Mouse (Mus musculus) limb, embryonic 14.5 days (tissue): Measurements from ENCODE around the gene Klhl18. TPM values are rescaled to one million over a fixed set of nuclear protein-coding genes. Genes with fewer than 3 reads are reported as not detected.
"Not testable (repeated sequence)": the region's sequence is repeated elsewhere in the genome, so short reads cannot be mapped to it uniquely, and the experiment has no call there.

ENCODE experiments used
- ATAC-seq: fragments of 200-750 bp; cut with Nextera tagmentation; 2 replicates; pipeline ENCODE4 v1.8.0; 2017; ENCODE audit warnings: low read depth, moderate number of reproducible peaks, moderate TSS enrichment; ENCODE audit not compliant: low FRiP score
- DNase-seq: peaks from one replicate; pipeline ENCODE4 v3.0.0-alpha.2; 2015; ENCODE audit warnings: low spot score
- H3K27ac ChIP-seq: fragments of 300-500 bp; sonication (generic); replicated peaks from 2 replicates; pipeline ENCODE4 v1.5.1; 2014; ENCODE audit warnings: low read depth, mild to moderate bottlenecking, low read length, moderate library complexity, mixed read lengths
- H3K27me3 ChIP-seq: fragments of 300-500 bp; sonication (generic); 2 replicates; pipeline ENCODE4 v1.6.1; 2014; ENCODE audit warnings: low read length, mixed read lengths; ENCODE audit not compliant: control insufficient read depth, insufficient read depth
- H3K36me3 ChIP-seq: fragments of 300-500 bp; sonication (generic); 2 replicates; pipeline ENCODE4 v1.6.1; 2014; ENCODE audit warnings: mild to moderate bottlenecking, low read length, moderate library complexity, mixed read lengths; ENCODE audit not compliant: control insufficient read depth, insufficient read depth
- H3K4me1 ChIP-seq: fragments of 300-500 bp; sonication (generic); 2 replicates; pipeline ENCODE4 v1.6.1; 2014; ENCODE audit warnings: antibody characterized with exemption, low read length, mixed read lengths; ENCODE audit not compliant: control insufficient read depth, insufficient read depth
- H3K4me2 ChIP-seq: fragments of 300-500 bp; sonication (generic); replicated peaks from 2 replicates; pipeline ENCODE4 v1.6.1; 2014; ENCODE audit warnings: low read depth, mild to moderate bottlenecking, low read length, moderate library complexity; ENCODE audit not compliant: severe bottlenecking
- H3K4me3 ChIP-seq: fragments of 300-500 bp; sonication (generic); replicated peaks from 2 replicates; pipeline ENCODE4 v1.5.1; 2014; ENCODE audit warnings: low read length
- H3K9ac ChIP-seq: fragments of 300-500 bp; sonication (generic); 2 replicates; pipeline ENCODE4 v1.6.1; 2014; ENCODE audit warnings: mild to moderate bottlenecking, low read depth, low read length, moderate library complexity; ENCODE audit not compliant: severe bottlenecking
- H3K9me3 ChIP-seq: fragments of 300-500 bp; sonication (generic); 2 replicates; pipeline ENCODE4 v1.6.1; 2016; ENCODE audit warnings: low read length; ENCODE audit not compliant: control insufficient read depth
- POLR2A ChIP-seq: fragments of 200-500 bp; IDR thresholded peaks from 2 replicates; pipeline ENCODE4 v1.8.0; 2012; ENCODE audit warnings: inconsistent platforms, mild to moderate bottlenecking, moderate library complexity, borderline replicate concordance; ENCODE audit not compliant: insufficient read depth, insufficient read length; ENCODE audit errors: extremely low read depth
- WGBS: fragments of 180-500 bp; shearing (Covaris S2); extraction: QIAGEN DNeasy Blood & Tissue Kit; methylation state at CpG from one replicate; pipeline ENCODE4 v1.1.7; 2014; 5-methylcytosine and 5-hydroxymethylcytosine counted together
- polyA plus RNA-seq, 2 experiments: library from polyadenylated mRNA; depleted of rRNA in 1 of 2; stranded (reverse) in 1 of 2; unstranded in 1 of 2; fragments of >200 nt; fragmentation: Nextera tagmentation in 1 of 2; extraction: Ambion mirVana in 1 of 2; gene quantifications; 2 replicates each; pipeline versions ENCODE4 v1.2.1 to v1.2.3; 2012 to 2014

The Klhl18 gene
- polyA plus RNA-seq, 2 experiments, result 11.0 to 21.0 TPM

DNA sequence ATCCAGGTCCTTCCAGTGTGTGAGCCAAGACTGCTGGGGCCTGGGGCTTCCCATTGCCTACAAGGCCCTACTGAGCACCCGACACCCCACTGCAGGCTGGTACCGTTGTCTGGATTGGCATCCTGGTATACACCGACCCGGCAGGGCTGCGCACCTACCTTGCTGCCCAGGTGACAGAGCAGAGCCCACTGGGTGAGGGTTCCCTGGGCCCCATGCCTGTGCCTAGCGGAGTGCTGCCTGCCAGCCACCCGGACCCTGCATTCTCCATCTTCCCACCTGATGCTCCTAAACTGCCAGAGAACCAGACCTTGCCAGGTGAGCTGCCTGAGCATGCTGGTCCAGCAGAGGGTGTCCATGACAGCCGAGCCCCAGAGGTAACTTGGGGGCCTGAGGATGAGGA lies 97.1 kb downstream of the Klhl18 start:
- no peak for TF ChIP-seq POLR2A

DNA sequence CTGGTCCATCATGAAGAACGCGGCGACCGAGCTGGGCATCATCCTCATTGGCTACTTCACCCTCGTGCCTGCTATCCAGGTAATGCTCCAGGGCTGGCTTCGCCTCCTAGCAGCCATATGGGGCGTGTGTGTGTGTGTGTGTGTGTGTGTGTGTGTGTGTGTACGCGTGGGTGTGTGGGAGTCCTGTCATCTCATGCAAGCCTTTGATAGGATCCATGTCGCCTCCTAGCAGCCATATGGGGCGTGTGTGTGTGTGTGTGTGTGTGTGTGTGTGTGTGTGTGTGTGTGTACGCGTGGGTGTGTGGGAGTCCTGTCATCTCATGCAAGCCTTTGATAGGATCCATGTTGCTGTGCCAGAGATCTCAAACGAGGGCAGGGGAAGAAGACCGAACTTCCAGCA lies 98.8 kb downstream of the Klhl18 start:
- H3K27ac ChIP-seq, H3K9ac ChIP-seq, H3K4me1 ChIP-seq, H3K27me3 ChIP-seq, DNase-seq, H3K4me2 ChIP-seq, H3K9me3 ChIP-seq, H3K4me3 ChIP-seq, ATAC-seq: not testable (repeated sequence)
- WGBS, result 89% methylated on average over 14 of the region's 15 CpGs
- H3K36me3 ChIP-seq, result peaks cover 75% of the 10 kb centered on the region

More for the DNA sequence above, 97.1 kb downstream of the Klhl18 start:
- Histone ChIP-seq H3K27me3 (no peaks in the 10 kb centered on the region), H3K4me2 (no peak overlapping the region), H3K27ac (no peak overlapping the region), H3K4me3 (no peak overlapping the region), H3K9ac (no peak overlapping the region), H3K36me3 (peaks cover 75% of the 10 kb centered on the region), H3K4me1 (no peaks in the 10 kb centered on the region), H3K9me3 (no peaks in the 10 kb centered on the region)
- no peak for ATAC-seq
- DNase-seq, result no peak
- WGBS, result 100% methylated on average over 8 of the region's 8 CpGs

Other genes with a start within 250 kb of the Klhl18 start
- 10.0 and 11.0 TPM in 2 replicates for gene Cspg5, start 232.9 kb downstream of the Klhl18 start, polyA plus RNA-seq (2012; rRNA removed)
- gene Cspg5, start 232.9 kb downstream of the Klhl18 start, polyA plus RNA-seq (2014; fragmentation: Nextera tagmentation; extraction: Ambion mirVana), result 6.4 and 7.6 TPM in 2 replicates
- 36.1 and 43.4 TPM in 2 replicates for gene Elp6, start 171.5 kb downstream of the Klhl18 start, polyA plus RNA-seq (2012; rRNA removed)
- 25.3 and 25.8 TPM in 2 replicates for gene Elp6, start 171.5 kb downstream of the Klhl18 start, polyA plus RNA-seq (2014; fragmentation: Nextera tagmentation; extraction: Ambion mirVana)
- 30.3 and 36.9 TPM in 2 replicates for gene Scap, start 143.4 kb downstream of the Klhl18 start, polyA plus RNA-seq (2012; rRNA removed)
- gene Scap, start 143.4 kb downstream of the Klhl18 start, polyA plus RNA-seq (2014; fragmentation: Nextera tagmentation; extraction: Ambion mirVana), result 28.4 and 33.5 TPM in 2 replicates
- 44.5 and 53.2 TPM in 2 replicates for gene Ptpn23, start 68.5 kb downstream of the Klhl18 start, polyA plus RNA-seq (2012; rRNA removed)
- 18.5 and 22.4 TPM in 2 replicates for gene Ptpn23, start 68.5 kb downstream of the Klhl18 start, polyA plus RNA-seq (2014; fragmentation: Nextera tagmentation; extraction: Ambion mirVana)
- 1.5 and 3.8 TPM in 2 replicates for gene Ngp, start 56.9 kb downstream of the Klhl18 start, polyA plus RNA-seq (2012; rRNA removed)
- 2.2 and 5.9 TPM in 2 replicates for gene Ngp, start 56.9 kb downstream of the Klhl18 start, polyA plus RNA-seq (2014; fragmentation: Nextera tagmentation; extraction: Ambion mirVana)
- gene Kif9, start 264 bp upstream of the Klhl18 start, polyA plus RNA-seq (2012; rRNA removed), result 0.94 and 1.1 TPM in 2 replicates
- gene Kif9, start 264 bp upstream of the Klhl18 start, polyA plus RNA-seq (2014; fragmentation: Nextera tagmentation; extraction: Ambion mirVana), result 0.77 and 1.2 TPM in 2 replicates
- gene Setd2, start 55.9 kb upstream of the Klhl18 start, polyA plus RNA-seq (2012; rRNA removed), result 86.3 and 86.5 TPM in 2 replicates
- 52.7 and 58.0 TPM in 2 replicates for gene Setd2, start 55.9 kb upstream of the Klhl18 start, polyA plus RNA-seq (2014; fragmentation: Nextera tagmentation; extraction: Ambion mirVana)
- 40.0 and 53.8 TPM in 2 replicates for gene Nradd, start 147.8 kb upstream of the Klhl18 start, polyA plus RNA-seq (2012; rRNA removed)
- gene Nradd, start 147.8 kb upstream of the Klhl18 start, polyA plus RNA-seq (2014; fragmentation: Nextera tagmentation; extraction: Ambion mirVana), result 28.1 and 30.4 TPM in 2 replicates
- 8.4 and 9.4 TPM in 2 replicates for gene Nbeal2, start 177.5 kb upstream of the Klhl18 start, polyA plus RNA-seq (2012; rRNA removed)
- 3.2 and 3.3 TPM in 2 replicates for gene Nbeal2, start 177.5 kb upstream of the Klhl18 start, polyA plus RNA-seq (2014; fragmentation: Nextera tagmentation; extraction: Ambion mirVana)
- gene Ccdc12, start 179.8 kb upstream of the Klhl18 start, polyA plus RNA-seq (2012; rRNA removed), result 72.2 and 83.8 TPM in 2 replicates
- 102 and 123 TPM in 2 replicates for gene Ccdc12, start 179.8 kb upstream of the Klhl18 start, polyA plus RNA-seq (2014; fragmentation: Nextera tagmentation; extraction: Ambion mirVana)